Mouse (Mus musculus) ES-Bruce4 (cell line): Measurements from ENCODE around the gene Mr1. TPM values are rescaled to one million over a fixed set of nuclear protein-coding genes. Genes with fewer than 3 reads are reported as not detected.
A peak's percentile ranks its signal among the peaks of the same experiment; 100 is the strongest.

ENCODE experiments used
- H3K27ac ChIP-seq: 2 replicates; pipeline ENCODE4 v1.5.1; 2012; ENCODE audit warnings: low read length, inconsistent platforms; ENCODE audit not compliant: insufficient read depth
- H3K27me3 ChIP-seq: 2 replicates; pipeline ENCODE4 v1.6.1; 2012; ENCODE audit warnings: mild to moderate bottlenecking, low read length, inconsistent platforms; ENCODE audit not compliant: control insufficient read depth, poor library complexity, insufficient read depth, severe bottlenecking
- H3K36me3 ChIP-seq: 2 replicates; pipeline ENCODE4 v1.6.1; 2012; ENCODE audit warnings: inconsistent platforms, mild to moderate bottlenecking, low read length, moderate library complexity; ENCODE audit not compliant: control insufficient read depth, poor library complexity, insufficient read depth, severe bottlenecking
- H3K4me1 ChIP-seq: one replicate; pipeline ENCODE4 v1.8.1; 2011; ENCODE audit warnings: low read length; ENCODE audit not compliant: control insufficient read depth, insufficient read depth
- H3K4me3 ChIP-seq: 2 replicates; pipeline ENCODE4 v1.5.1; 2011; ENCODE audit warnings: low read depth, mild to moderate bottlenecking, low read length
- H3K9ac ChIP-seq: 2 replicates; pipeline ENCODE4 v1.6.1; 2012; ENCODE audit warnings: low read depth, mild to moderate bottlenecking, inconsistent platforms; ENCODE audit not compliant: poor library complexity, severe bottlenecking
- H3K9me3 ChIP-seq: replicated peaks from 2 replicates; pipeline ENCODE4 v1.6.1; 2012; ENCODE audit warnings: mild to moderate bottlenecking, low read length, inconsistent platforms; ENCODE audit not compliant: control insufficient read depth, poor library complexity, insufficient read depth, severe bottlenecking
- CTCF ChIP-seq: IDR thresholded peaks from one replicate; pipeline ENCODE4 v1.8.1; 2011; ENCODE audit warnings: low read depth, low read length
- EP300 ChIP-seq: IDR thresholded peaks from 2 replicates; pipeline ENCODE4 v1.6.1; 2011; ENCODE audit warnings: low read depth, low read length; ENCODE audit not compliant: insufficient read depth
- POLR2A ChIP-seq: IDR thresholded peaks from one replicate; pipeline ENCODE4 v1.8.1; 2011; ENCODE audit warnings: low read length; ENCODE audit not compliant: insufficient read depth
- polyA plus RNA-seq: library from polyadenylated mRNA; stranded (reverse); fragments of >200 nt; gene quantifications from 2 replicates; pipeline ENCODE4 v1.2.4, GENCODE M21; 2011; ENCODE audit warnings: low read depth; ENCODE audit not compliant: missing spikeins, insufficient read depth, insufficient read length

Mr1 gene
- polyA plus RNA-seq, 1 experiment = 1.1 TPM

DNA sequence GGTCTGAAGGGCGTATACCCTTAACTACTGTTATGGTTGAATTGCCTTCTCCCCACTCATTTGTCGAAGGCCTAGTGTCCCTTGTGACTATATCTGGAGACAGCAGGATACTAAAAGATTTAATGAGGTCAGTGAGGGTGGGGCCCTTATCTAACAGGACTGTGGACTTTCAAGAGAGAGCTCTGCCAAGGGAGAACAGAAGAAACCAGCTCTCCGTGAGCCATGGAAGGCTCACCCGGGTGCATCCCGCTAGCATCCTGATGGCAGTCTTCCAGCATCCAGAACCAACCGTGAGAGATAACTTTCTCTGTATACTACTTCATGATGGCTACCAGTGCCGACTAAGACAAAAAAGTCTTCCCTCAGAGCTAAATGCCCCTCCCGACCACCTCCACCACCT lies 61.8 kb downstream of the Mr1 start:
- TF ChIP-seq POLR2A = no peak
- TF ChIP-seq CTCF = no peak
- TF ChIP-seq EP300 = no peak
- Histone ChIP-seq H3K36me3 (no peaks in the 10 kb centered on the region), H3K9ac (no peak overlapping the region), H3K4me3 (no peak overlapping the region), H3K4me1 (no peaks in the 10 kb centered on the region), H3K9me3 (no peaks in the 10 kb centered on the region), H3K27ac (no peak overlapping the region), H3K27me3 (peaks cover 4% of the 10 kb centered on the region; the same call in 1 of the 2 replicates)

DNA sequence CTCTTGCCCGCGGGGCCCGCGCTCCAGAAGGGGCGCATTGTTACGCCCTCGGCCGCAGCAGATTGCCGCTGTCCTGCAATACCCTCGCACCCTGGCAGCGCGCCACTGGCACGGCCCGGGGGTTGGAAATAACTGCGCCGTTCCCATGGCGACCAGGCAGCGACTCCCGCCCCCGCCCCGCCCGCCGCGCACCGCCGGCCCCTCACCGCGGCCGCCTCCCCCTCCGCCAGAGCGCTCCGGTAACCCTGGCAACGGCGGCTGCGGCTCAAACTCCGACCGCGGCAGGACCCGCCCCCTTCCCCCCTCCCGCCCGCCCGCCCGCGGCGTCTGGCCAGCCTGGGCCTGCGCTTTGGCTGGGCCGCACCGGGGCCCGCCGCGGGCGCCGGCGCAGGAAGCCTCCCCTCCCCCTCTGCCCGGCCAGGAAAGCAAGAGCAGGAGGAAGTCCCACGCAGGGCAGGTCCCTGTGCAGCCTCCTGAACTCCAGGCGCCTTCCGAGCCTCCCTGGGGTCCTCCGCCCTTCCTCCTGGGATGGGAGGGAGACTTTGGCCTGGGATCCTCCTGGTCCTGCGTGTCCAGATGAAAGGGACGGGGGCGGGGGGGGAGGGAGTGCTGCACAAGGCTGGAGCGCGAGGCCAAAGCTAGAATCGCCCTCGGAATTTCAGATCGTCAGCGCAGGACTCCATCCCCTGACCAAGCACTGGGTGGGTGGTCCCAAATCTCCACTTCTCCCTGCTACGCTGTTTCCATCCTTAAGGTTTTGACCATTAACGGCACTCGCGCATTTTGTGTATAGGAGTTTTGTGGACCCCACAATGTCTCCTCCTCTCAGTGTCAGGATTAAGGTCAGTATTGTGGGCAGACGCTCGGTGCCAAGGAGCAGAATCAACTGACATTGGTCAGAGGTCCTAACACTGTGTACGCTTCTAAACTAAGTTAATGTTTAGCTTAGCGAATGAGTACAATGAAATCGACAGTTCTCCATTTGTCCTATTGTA lies 63.0 kb downstream of the Mr1 start:
- TF ChIP-seq POLR2A = no peak
- TF ChIP-seq EP300 = no peak
- TF ChIP-seq CTCF = no peak
- H3K9ac ChIP-seq = peak overlapping the region; percentile 78
- H3K27ac ChIP-seq = no peak overlapping the region
- peak overlapping the region; percentile 84 for H3K4me3 ChIP-seq
- no peaks in the 10 kb centered on the region for H3K4me1 ChIP-seq
- H3K36me3 ChIP-seq = no peaks in the 10 kb centered on the region
- H3K9me3 ChIP-seq = no peaks in the 10 kb centered on the region
- peaks cover 4% of the 10 kb centered on the region; the same call in 1 of the 2 replicates for H3K27me3 ChIP-seq

DNA sequence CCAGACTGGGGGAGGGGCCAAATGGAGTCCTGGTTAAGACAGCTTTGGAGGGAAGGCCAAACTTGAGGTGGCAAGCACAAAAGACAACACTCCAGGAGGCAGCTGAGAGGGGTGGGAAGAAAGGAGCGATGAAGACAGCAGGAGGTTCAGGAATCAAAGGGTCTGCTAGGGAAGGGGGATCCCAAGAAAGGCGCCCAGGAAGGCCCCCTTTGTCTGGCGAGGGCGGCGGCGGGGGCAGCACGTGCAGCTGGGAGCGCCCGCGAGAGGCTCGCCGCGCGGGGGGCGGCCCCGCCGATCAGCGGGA lies 63.7 kb downstream of the Mr1 start:
- TF ChIP-seq POLR2A (no peak), CTCF (no peak), EP300 (no peak)
- Histone ChIP-seq H3K4me1 (no peaks in the 10 kb centered on the region), H3K27me3 (peaks cover 4% of the 10 kb centered on the region; the same call in 1 of the 2 replicates), H3K27ac (no peak overlapping the region), H3K9ac (peak overlapping the region; percentile 78), H3K4me3 (peak overlapping the region; percentile 76), H3K9me3 (no peaks in the 10 kb centered on the region), H3K36me3 (no peaks in the 10 kb centered on the region)

DNA sequence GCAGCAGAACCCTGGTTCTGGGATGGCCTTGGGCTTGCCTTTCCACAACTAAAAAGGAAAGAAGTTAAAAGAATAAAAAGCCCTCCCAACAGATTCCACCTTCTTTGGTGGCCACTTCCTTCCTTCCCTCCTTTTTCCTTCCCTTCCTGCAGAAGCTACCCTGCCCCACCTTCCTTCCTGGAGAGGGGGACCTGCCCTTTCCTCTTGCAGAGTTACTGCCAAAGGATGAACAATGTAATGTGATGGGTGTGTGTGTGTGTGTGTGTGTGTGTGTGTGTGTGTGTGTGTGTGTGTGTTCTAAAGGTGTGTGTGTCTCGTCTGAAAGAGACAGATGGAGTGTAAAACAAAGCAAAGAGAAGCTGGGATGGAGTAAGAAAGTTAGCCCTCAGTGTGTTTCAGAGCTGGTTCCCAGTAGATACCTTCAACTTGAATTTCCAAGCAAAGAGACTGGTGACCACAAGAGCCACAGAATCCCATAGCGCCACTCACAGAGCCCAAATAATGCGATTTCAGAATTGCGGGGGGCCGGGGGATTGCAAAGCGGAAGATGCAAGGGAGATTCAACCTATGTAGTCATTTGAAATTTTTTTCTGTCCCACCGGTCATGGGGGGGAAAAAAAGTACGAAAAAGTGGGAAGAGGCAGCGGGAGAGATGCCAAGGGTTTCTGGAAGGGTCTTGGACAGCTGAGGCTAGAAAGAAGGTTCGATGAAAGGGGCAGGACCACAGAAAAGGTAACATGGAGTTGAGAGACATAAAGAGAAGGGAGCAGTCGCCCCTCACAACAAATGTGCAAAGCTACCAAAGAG lies 64.3 kb downstream of the Mr1 start:
- Histone ChIP-seq H3K4me3 (no peak overlapping the region; the same call in 1 of the 2 replicates), H3K27ac (no peak overlapping the region), H3K36me3 (no peaks in the 10 kb centered on the region), H3K9me3 (no peaks in the 10 kb centered on the region), H3K4me1 (no peaks in the 10 kb centered on the region), H3K27me3 (peaks cover 4% of the 10 kb centered on the region; the same call in 1 of the 2 replicates), H3K9ac (peak overlapping the region; percentile 78)
- no peak for TF ChIP-seq CTCF
- TF ChIP-seq POLR2A = no peak
- no peak for TF ChIP-seq EP300

DNA sequence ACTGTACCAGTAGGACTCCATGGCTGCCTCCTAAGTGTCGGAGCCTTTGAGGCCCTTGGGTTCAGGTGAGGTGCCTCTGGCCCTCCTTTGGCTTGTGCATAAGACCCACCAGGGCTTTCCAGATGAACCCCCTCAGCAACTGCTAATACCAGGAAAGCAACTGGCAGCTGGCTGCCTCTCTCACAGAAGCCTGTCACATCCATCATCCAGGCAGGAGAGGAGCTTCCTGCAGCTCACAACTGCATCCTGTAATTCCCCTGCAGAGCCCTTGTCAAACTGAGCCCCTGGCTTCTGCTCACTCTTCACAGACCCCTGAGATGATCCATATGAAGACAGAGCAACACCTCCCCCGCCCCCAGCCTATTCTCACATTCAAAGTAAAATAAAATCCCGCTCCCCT lies 68.9 kb downstream of the Mr1 start:
- Histone ChIP-seq H3K9me3 (no peaks in the 10 kb centered on the region), H3K4me1 (peaks cover 13% of the 10 kb centered on the region), H3K27me3 (no peaks in the 10 kb centered on the region), H3K9ac (no peak overlapping the region), H3K36me3 (no peaks in the 10 kb centered on the region), H3K4me3 (no peak overlapping the region), H3K27ac (no peak overlapping the region)
- TF ChIP-seq CTCF = no peak
- TF ChIP-seq EP300 = no peak
- no peak for TF ChIP-seq POLR2A

Other genes starting within 250 kb of the Mr1 start
- 5.9 and 7.7 TPM in 2 replicates for gene Ier5, start 47.2 kb downstream of the Mr1 start, polyA plus RNA-seq
- gene Stx6, start 11.9 kb upstream of the Mr1 start, polyA plus RNA-seq = 32.8 and 44.4 TPM in 2 replicates
- gene BC034090, start 97.6 kb upstream of the Mr1 start, polyA plus RNA-seq = 8.0 and 8.4 TPM in 2 replicates